ENCODE assay signal across 8 mouse cellular contexts in genomic region chr11:102320686-102321005, GRCm38 (mm10). TPM values are rescaled to one million over a fixed set of nuclear protein-coding genes. Genes with fewer than 3 reads are reported as not detected.
A peak's percentile ranks its signal among the peaks of the same experiment; 100 is the strongest.
DNase-seq lines count a peak whose midpoint lies in the region; ATAC-seq lines count a peak whose summit lies in the region.

No protein-coding gene starts in this region.

- DNase-seq in adipocyte (ENCODE audit: low spot score), result peak; percentile 98
- DNase-seq in cerebellum, adult 8-10 months, result peak; percentile 80
- DNase-seq in gastrocnemius, adult 18-20 months (ENCODE audit: low spot score), result peak; percentile 87
- peak; percentile 78 to 93 for DNase-seq in left cerebral cortex, postnatal 25 days (ENCODE audit: low spot score in 2 of 2)
- no peak for DNase-seq in midbrain, embryonic 11.5 days (ENCODE audit: low spot score, missing footprints)
- no peak for DNase-seq in thymus, postnatal 36 days

- intact Hi-C loops in left cerebral cortex, postnatal 25 days (cut with DNase I), result loop anchor here (1.0 to 2.0 kb wide), 2 partner anchors 23 to 72 kb away; partner anchors contain the start of gene Rundc3a

- peak; percentile 28; the same call in 1 of the 2 replicates for ATAC-seq in hindbrain, embryonic 13.5 days (ENCODE audit: low FRiP score)
- ATAC-seq in midbrain, embryonic 11.5 days (ENCODE audit: low FRiP score), result no peak
- ATAC-seq in stomach, embryonic 14.5 days (ENCODE audit: insufficient number of reproducible peaks, insufficient read depth, low FRiP score, low read depth), result no peak

- peak overlapping the region; percentile 98 for H3K4me3 ChIP-seq in hindbrain, embryonic 13.5 days
- H3K4me3 ChIP-seq in midbrain, embryonic 11.5 days (ENCODE audit: low read depth, low read length), result peak overlapping the region; percentile 98
- H3K4me3 ChIP-seq in stomach, embryonic 14.5 days (ENCODE audit: low read depth, low read length), result peak overlapping the region; percentile 97

- peak overlapping the region; percentile 100 for H3K9ac ChIP-seq in hindbrain, embryonic 13.5 days
- peak overlapping the region; percentile 100 for H3K9ac ChIP-seq in midbrain, embryonic 11.5 days (ENCODE audit: low read length)
- H3K9ac ChIP-seq in stomach, embryonic 14.5 days (replicated peaks; ENCODE audit: low read depth, low read length), result peak overlapping the region; percentile 99; the same call in 1 of the 2 replicates

- H3K27ac ChIP-seq in hindbrain, embryonic 13.5 days, result peak overlapping the region; percentile 99
- peak overlapping the region; percentile 63; the same call in 1 of the 2 replicates for H3K27ac ChIP-seq in midbrain, embryonic 11.5 days (ENCODE audit: low read depth, low read length)
- H3K27ac ChIP-seq in stomach, embryonic 14.5 days (ENCODE audit: low read length), result peak overlapping the region; percentile 99

- H3K4me2 ChIP-seq in hindbrain, embryonic 13.5 days, result peak overlapping the region; percentile 80
- peak overlapping the region; percentile 86 for H3K4me2 ChIP-seq in midbrain, embryonic 11.5 days
- peak overlapping the region; percentile 94 for H3K4me2 ChIP-seq in stomach, embryonic 14.5 days (replicated peaks; ENCODE audit: low read depth, low read length)

- 7% methylated on average over 10 of the region's 10 CpGs for WGBS in hindbrain, embryonic 13.5 days
- WGBS in midbrain, embryonic 11.5 days, result 23% methylated on average over 10 of the region's 10 CpGs
- WGBS in stomach, embryonic 14.5 days, result 15% methylated on average over 10 of the region's 10 CpGs

- peaks cover 21% of the 10 kb centered on the region for H3K4me1 ChIP-seq in hindbrain, embryonic 13.5 days (replicated peaks)
- peaks cover 10% of the 10 kb centered on the region for H3K4me1 ChIP-seq in midbrain, embryonic 11.5 days (ENCODE audit: control insufficient read depth, insufficient read depth, low read length)
- peaks cover 15% of the 10 kb centered on the region; the same call in 1 of the 2 replicates for H3K4me1 ChIP-seq in stomach, embryonic 14.5 days (ENCODE audit: control insufficient read depth, insufficient read depth, low read length)

- no peaks in the 10 kb centered on the region for H3K9me3 ChIP-seq in hindbrain, embryonic 13.5 days
- H3K9me3 ChIP-seq in midbrain, embryonic 11.5 days (ENCODE audit: control insufficient read depth, low read length), result no peaks in the 10 kb centered on the region
- no peaks in the 10 kb centered on the region for H3K9me3 ChIP-seq in stomach, embryonic 14.5 days (ENCODE audit: control insufficient read depth, low read depth, low read length)

- no peaks in the 10 kb centered on the region for H3K36me3 ChIP-seq in hindbrain, embryonic 13.5 days
- H3K36me3 ChIP-seq in midbrain, embryonic 11.5 days (ENCODE audit: control insufficient read depth, insufficient read depth, low read length), result no peaks in the 10 kb centered on the region
- no peaks in the 10 kb centered on the region for H3K36me3 ChIP-seq in stomach, embryonic 14.5 days (ENCODE audit: control insufficient read depth, insufficient read depth, low read length)

- no peaks in the 10 kb centered on the region for H3K27me3 ChIP-seq in hindbrain, embryonic 13.5 days
- no peaks in the 10 kb centered on the region for H3K27me3 ChIP-seq in midbrain, embryonic 11.5 days (ENCODE audit: control insufficient read depth, insufficient read depth, low read length)
- no peaks in the 10 kb centered on the region for H3K27me3 ChIP-seq in stomach, embryonic 14.5 days (ENCODE audit: control insufficient read depth, insufficient read depth, low read length)

RNA-seq across cellular contexts. Expression of gene Ubtf, which starts 1.1 kb away (rescaled TPM):
- 10 to 100 TPM; 35.4 to 42.6 TPM for total RNA-seq in gastrocnemius, adult 18-20 months (2021)
- 77.1 and 82.7 TPM in 2 replicates for polyA plus RNA-seq in hindbrain, embryonic 13.5 days (2015; fragmentation: Nextera tagmentation; extraction: Ambion mirVana)
- total RNA-seq in left cerebral cortex, postnatal 25 days (2021), result 100 to 1,000 TPM; 123 to 127 TPM
- polyA plus RNA-seq in midbrain, embryonic 11.5 days (2014; fragmentation: Nextera tagmentation; extraction: Ambion mirVana), result 84.7 and 86.1 TPM in 2 replicates
- 77.3 and 87.2 TPM in 2 replicates for polyA plus RNA-seq in stomach, embryonic 14.5 days (2014; fragmentation: Nextera tagmentation; extraction: Ambion mirVana)

RNA-seq across cellular contexts. Expression of gene Atxn7l3, which starts 24.2 kb away (rescaled TPM):
- 10 to 100 TPM in 1 of 2 experiments, 1 to 10 TPM in 1; 9.3 to 13.0 TPM for total RNA-seq in gastrocnemius, adult 18-20 months (2021)
- 29.2 and 29.9 TPM in 2 replicates for polyA plus RNA-seq in hindbrain, embryonic 13.5 days (2015; fragmentation: Nextera tagmentation; extraction: Ambion mirVana)
- 100 to 1,000 TPM; 231 to 242 TPM for total RNA-seq in left cerebral cortex, postnatal 25 days (2021)
- polyA plus RNA-seq in midbrain, embryonic 11.5 days (2014; fragmentation: Nextera tagmentation; extraction: Ambion mirVana), result 13.3 and 15.2 TPM in 2 replicates
- 18.7 and 19.0 TPM in 2 replicates for polyA plus RNA-seq in stomach, embryonic 14.5 days (2014; fragmentation: Nextera tagmentation; extraction: Ambion mirVana)

RNA-seq across cellular contexts. Expression of gene Tmub2, which starts 35.9 kb away (rescaled TPM):
- 10 to 100 TPM; 14.6 to 15.8 TPM for total RNA-seq in gastrocnemius, adult 18-20 months (2021)
- 81.3 and 82.8 TPM in 2 replicates for polyA plus RNA-seq in hindbrain, embryonic 13.5 days (2015; fragmentation: Nextera tagmentation; extraction: Ambion mirVana)
- 10 to 100 TPM; 67.8 to 71.4 TPM for total RNA-seq in left cerebral cortex, postnatal 25 days (2021)
- polyA plus RNA-seq in midbrain, embryonic 11.5 days (2014; fragmentation: Nextera tagmentation; extraction: Ambion mirVana), result 54.0 and 55.7 TPM in 2 replicates
- polyA plus RNA-seq in stomach, embryonic 14.5 days (2014; fragmentation: Nextera tagmentation; extraction: Ambion mirVana), result 53.0 and 55.0 TPM in 2 replicates

RNA-seq across cellular contexts. Expression of gene Slc4a1, which starts 45.4 kb away (rescaled TPM):
- total RNA-seq in gastrocnemius, adult 18-20 months (2021), result under 1 TPM in 1 of 2 experiments, not detected in 1; 0.07 TPM
- polyA plus RNA-seq in hindbrain, embryonic 13.5 days (2015; fragmentation: Nextera tagmentation; extraction: Ambion mirVana), result 4.4 and 5.0 TPM in 2 replicates
- under 1 TPM; 0.62 to 0.73 TPM for total RNA-seq in left cerebral cortex, postnatal 25 days (2021)
- polyA plus RNA-seq in midbrain, embryonic 11.5 days (2014; fragmentation: Nextera tagmentation; extraction: Ambion mirVana), result 30.6 and 31.3 TPM in 2 replicates
- 4.2 and 4.6 TPM in 2 replicates for polyA plus RNA-seq in stomach, embryonic 14.5 days (2014; fragmentation: Nextera tagmentation; extraction: Ambion mirVana)

RNA-seq across cellular contexts. Expression of gene Asb16, which starts 52.1 kb away (rescaled TPM):
- 10 to 100 TPM; 86.0 to 97.5 TPM for total RNA-seq in gastrocnemius, adult 18-20 months (2021)
- polyA plus RNA-seq in hindbrain, embryonic 13.5 days (2015; fragmentation: Nextera tagmentation; extraction: Ambion mirVana), result not detected in 2 replicates
- 1 to 10 TPM; 1.2 TPM for total RNA-seq in left cerebral cortex, postnatal 25 days (2021)
- 0.08 TPM in 1 of 2 replicates, not detected in the other for polyA plus RNA-seq in midbrain, embryonic 11.5 days (2014; fragmentation: Nextera tagmentation; extraction: Ambion mirVana)
- polyA plus RNA-seq in stomach, embryonic 14.5 days (2014; fragmentation: Nextera tagmentation; extraction: Ambion mirVana), result not detected in 2 replicates

Comparison
In these comparisons a context has a peak if more than half of its experiments do, and no peak if none do; other contexts are left out.
1. DNase-seq: peak in adipocyte (single experiment), cerebellum, adult 8-10 months (single experiment), gastrocnemius, adult 18-20 months (single experiment) and left cerebral cortex, postnatal 25 days (2 of 2); none in midbrain, embryonic 11.5 days (single experiment) and thymus, postnatal 36 days (0 of 2).
2. Peak in every context shown above with its lines, with median percentiles within 50 percentile points of each other: H3K27ac ChIP-seq, H3K4me2 ChIP-seq, H3K4me3 ChIP-seq and H3K9ac ChIP-seq.